Mouse (Mus musculus) G1E (cell line): ENCODE measurements around the gene Mrpl3.

Experiments
- CTCF ChIP-seq: IDR thresholded peaks from 2 replicates; pipeline ENCODE4 v1.5.1; 2012; ENCODE audit warnings: low read depth, low read length, inconsistent platforms, mixed read lengths
- GATA1 ChIP-seq: IDR thresholded peaks from 2 replicates; pipeline ENCODE4 v1.6.1; 2012; ENCODE audit warnings: borderline replicate concordance, low read length, inconsistent platforms, mixed read lengths
- GATA2 ChIP-seq: IDR thresholded peaks from 2 replicates; pipeline ENCODE4 v1.6.1; 2012; ENCODE audit warnings: low read depth, low read length, inconsistent platforms, borderline replicate concordance
- POLR2AphosphoS5 ChIP-seq: IDR thresholded peaks from 2 replicates; pipeline ENCODE4 v1.6.1; 2012; ENCODE audit warnings: low read depth, low read length, inconsistent platforms; ENCODE audit not compliant: insufficient replicate concordance
- TAL1 ChIP-seq: conservative IDR thresholded peaks from 2 replicates; pipeline ENCODE4 v1.6.1; 2012; ENCODE audit warnings: low read depth, low read length, inconsistent platforms, mixed read lengths

GRCm38 (mm10) chr9:105072991-105073748, 20.1 kb downstream of the Mrpl3 start:
- TF ChIP-seq CTCF (no peak), GATA1 (no peak), GATA2 (no peak), POLR2AphosphoS5 (no peak), TAL1 (no peak)
